Mouse (Mus musculus): ENCODE data around the gene Cops3. TPM values are rescaled to one million over a fixed set of nuclear protein-coding genes. Genes with fewer than 3 reads are reported as not detected.

Cops3 gene
- total and polyA plus RNA-seq, 3 experiments, result 180 to 198 TPM; not detected in 1

- TF ChIP-seq GABPA (IDR thresholded peaks at IDR 0.05; ENCODE audit: low read depth, low read length) (no peak), SMC3 (IDR thresholded peaks at IDR 0.05; ENCODE audit: low read depth, low read length) (no peak), GATA1 (IDR thresholded peaks at IDR 0.05; ENCODE audit: low read depth, low read length) (no peak)
Measured at GRCm38 (mm10) chr11:59839459-59840126, at the start of gene Cops3 (continued).

DNA sequence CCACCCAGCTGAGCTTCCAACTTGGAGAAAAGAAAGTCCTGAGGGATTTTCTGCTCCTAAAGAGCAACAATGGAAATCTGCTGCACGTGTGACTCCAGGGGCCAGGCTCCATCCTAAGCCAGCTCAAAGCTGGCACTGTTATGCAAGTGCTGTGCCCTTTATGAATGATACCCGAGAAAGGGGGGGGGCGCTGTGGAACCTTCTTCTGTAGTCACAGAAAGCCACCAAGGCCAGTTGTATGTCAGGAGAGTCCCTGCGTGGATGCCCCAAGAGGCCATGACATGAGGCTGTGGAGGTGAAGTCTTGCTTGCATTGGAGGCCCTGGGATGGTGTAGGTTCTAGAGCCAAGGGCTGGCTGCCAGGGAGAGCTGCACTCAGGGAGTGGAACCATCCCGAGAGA, 48.5 kb upstream of the Cops3 start:
- Histone ChIP-seq H3K4me3 (ENCODE audit: control insufficient read depth in 1 of 2, insufficient read depth in 1 of 2, low read depth in 2 of 2, low read length in 2 of 2) (no peak overlapping the region), H3K79me2 (ENCODE audit: control insufficient read depth, insufficient read depth, low read length, poor library complexity) (no peaks in the 10 kb centered on the region), H3K9ac (ENCODE audit: control insufficient read depth, low read depth, low read length, poor library complexity, severe bottlenecking) (no peak overlapping the region), H3K9me3 (replicated peaks; ENCODE audit: insufficient read depth, low read length) (no peaks in the 10 kb centered on the region), H3K27me3 (ENCODE audit: control insufficient read depth in 1 of 2, insufficient read depth in 2 of 2, low read length in 2 of 2) (no peaks in the 10 kb centered on the region), H3K36me3 (ENCODE audit: control insufficient read depth in 1 of 2, insufficient read depth in 2 of 2, low read length in 2 of 2) (no peaks in the 10 kb centered on the region), H3K27ac (ENCODE audit: control insufficient read depth, low read depth, low read length) (no peak overlapping the region), H3K4me1 (ENCODE audit: control insufficient read depth in 1 of 2, insufficient read depth in 2 of 2, low read length in 2 of 2) (no peaks in the 10 kb centered on the region)
- DNase-seq (ENCODE audit: low read depth, low spot score), result no peak
- no peak for TF ChIP-seq BHLHE40 (IDR thresholded peaks at IDR 0.05; ENCODE audit: borderline replicate concordance, low read depth, low read length)
- no peak for TF ChIP-seq TCF12 (IDR thresholded peaks at IDR 0.05; ENCODE audit: low read depth, low read length)
- TF ChIP-seq ZMIZ1 (IDR thresholded peaks at IDR 0.05; ENCODE audit: low read depth, low read length), result no peak
- TF ChIP-seq ZC3H11A (IDR thresholded peaks at IDR 0.05; ENCODE audit: low read depth, low read length), result no peak

DNA sequence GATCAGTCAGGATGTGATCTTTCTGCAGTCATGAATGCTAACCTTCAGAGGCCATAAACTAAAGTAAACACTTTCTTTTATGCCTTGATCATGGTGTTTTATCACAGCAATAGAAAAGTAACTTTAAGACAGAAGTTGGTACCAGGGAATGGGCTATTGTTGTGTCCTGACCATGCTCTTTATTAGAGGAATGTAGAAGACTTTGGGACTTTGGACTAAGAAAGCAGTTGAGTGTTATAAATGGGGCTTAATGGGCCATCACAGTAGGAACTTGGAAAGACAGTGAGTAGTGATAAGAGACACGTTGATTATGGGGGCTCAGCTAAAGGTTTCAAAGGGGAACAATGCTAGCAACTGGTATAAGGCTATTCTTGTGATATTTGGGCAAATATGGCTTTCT, 47.3 kb upstream of the Cops3 start:
- no peak overlapping the region for H3K4me3 ChIP-seq (ENCODE audit: control insufficient read depth in 1 of 2, insufficient read depth in 1 of 2, low read depth in 2 of 2, low read length in 2 of 2)
- TF ChIP-seq KAT2A (conservative IDR thresholded peaks at IDR 0.05; ENCODE audit: low read depth, low read length) (no peak), ZKSCAN1 (IDR thresholded peaks at IDR 0.05; ENCODE audit: low read depth, low read length) (no peak), TAL1 (IDR thresholded peaks at IDR 0.05; ENCODE audit: low read length) (no peak), NRF1 (IDR thresholded peaks at IDR 0.05; ENCODE audit: insufficient read depth, low read depth, low read length, poor library complexity, severe bottlenecking) (no peak), E2F4 (IDR thresholded peaks at IDR 0.05; ENCODE audit: borderline replicate concordance, low read depth, low read length) (no peak), CHD1 (IDR thresholded peaks at IDR 0.05; ENCODE audit: low read depth, low read length) (no peak), RCOR1 (IDR thresholded peaks at IDR 0.05; ENCODE audit: low read depth, low read length) (no peak), EP300 (IDR thresholded peaks at IDR 0.05; ENCODE audit: low read depth in 1 of 2, low read length in 2 of 2) (no peak)
- no peaks in the 10 kb centered on the region for H3K27me3 ChIP-seq (ENCODE audit: control insufficient read depth in 1 of 2, insufficient read depth in 2 of 2, low read length in 2 of 2)
- H3K79me2 ChIP-seq (ENCODE audit: control insufficient read depth, insufficient read depth, low read length, poor library complexity), result no peaks in the 10 kb centered on the region
- no peak overlapping the region for H3K27ac ChIP-seq (ENCODE audit: control insufficient read depth, low read depth, low read length)
- no peaks in the 10 kb centered on the region for H3K9me3 ChIP-seq (replicated peaks; ENCODE audit: insufficient read depth, low read length)
- H3K36me3 ChIP-seq (ENCODE audit: control insufficient read depth in 1 of 2, insufficient read depth in 2 of 2, low read length in 2 of 2), result no peaks in the 10 kb centered on the region
- DNase-seq (ENCODE audit: low read depth, low spot score), result no peak
- H3K9ac ChIP-seq (ENCODE audit: control insufficient read depth, low read depth, low read length, poor library complexity, severe bottlenecking), result no peak overlapping the region
- H3K4me1 ChIP-seq (ENCODE audit: control insufficient read depth in 1 of 2, insufficient read depth in 2 of 2, low read length in 2 of 2), result no peaks in the 10 kb centered on the region

Data from MEL (cell line).